Mouse (Mus musculus) brain, embryonic 14.5 days (tissue): Measurements from ENCODE around the gene Fntb.

Experiments used
- CTCF ChIP-seq: fragments of 200-500 bp; IDR thresholded peaks from 2 replicates; pipeline ENCODE4 v1.5.1; 2012; ENCODE audit warnings: inconsistent platforms, mild to moderate bottlenecking, moderate library complexity, borderline replicate concordance; ENCODE audit not compliant: insufficient read depth, insufficient read length; ENCODE audit errors: extremely low read depth
- POLR2A ChIP-seq: fragments of 200-500 bp; IDR thresholded peaks from 2 replicates; pipeline ENCODE4 v1.6.1; 2012; ENCODE audit warnings: mild to moderate bottlenecking, inconsistent platforms, borderline replicate concordance; ENCODE audit not compliant: poor library complexity, insufficient read depth, insufficient read length, severe bottlenecking; ENCODE audit errors: extremely low read depth

GRCm38 (mm10) chr12:76771540-76771939, 6.2 kb downstream of the Fntb start:
- no peak for TF ChIP-seq CTCF
- no peak for TF ChIP-seq POLR2A
